Mouse (Mus musculus) MEL (cell line): ENCODE data around the gene Fam196a. TPM values are rescaled to one million over a fixed set of nuclear protein-coding genes. Genes with fewer than 3 reads are reported as not detected.

Experiments used
- DNase-seq: peaks from one replicate; pipeline ENCODE4 v3.0.0; 2011; ENCODE audit warnings: low read depth, low spot score
- H3K27ac ChIP-seq: 2 replicates; pipeline ENCODE4 v1.5.1; 2012; ENCODE audit warnings: low read depth, mild to moderate bottlenecking, control low read depth, low read length, moderate library complexity; ENCODE audit not compliant: control insufficient read depth
- H3K27me3 ChIP-seq, 2 experiments: fragments of 150-350 bp in 1 of 2; sonication (generic) in 1 of 2; 2 replicates each; pipeline ENCODE4 v1.6.1; 2012; ENCODE audit warnings: low read length in 2 of 2, mild to moderate bottlenecking in 2 of 2, improper control_type of control experiment in 1 of 2, moderate library complexity in 1 of 2; ENCODE audit not compliant: insufficient read depth in 2 of 2, control insufficient read depth in 1 of 2
- H3K36me3 ChIP-seq, 2 experiments: 2 replicates each; pipeline ENCODE4 v1.6.1; 2012 to 2014; ENCODE audit warnings: low read length in 2 of 2, improper control_type of control experiment in 1 of 2, inconsistent platforms in 1 of 2, mild to moderate bottlenecking in 1 of 2; ENCODE audit not compliant: insufficient read depth in 2 of 2, control insufficient read depth in 1 of 2
- H3K4me1 ChIP-seq, 2 experiments: fragments of 150-350 bp in 1 of 2; sonication (generic) in 1 of 2; 2 replicates each; pipeline ENCODE4 v1.6.1; 2012; ENCODE audit warnings: low read length in 2 of 2, improper control_type of control experiment in 1 of 2, mild to moderate bottlenecking in 1 of 2; ENCODE audit not compliant: insufficient read depth in 2 of 2, control insufficient read depth in 1 of 2
- H3K4me3 ChIP-seq, 2 experiments: fragments of 150-350 bp in 1 of 2; sonication (generic) in 1 of 2; 2 replicates each; pipeline ENCODE4 v1.5.1; 2012; ENCODE audit warnings: low read depth in 2 of 2, low read length in 2 of 2, mild to moderate bottlenecking in 2 of 2, moderate library complexity in 2 of 2, control low read depth in 1 of 2, improper control_type of control experiment in 1 of 2; ENCODE audit not compliant: control insufficient read depth in 1 of 2, insufficient read depth in 1 of 2
- H3K79me2 ChIP-seq: 2 replicates; pipeline ENCODE4 v1.6.1; 2012; ENCODE audit warnings: mild to moderate bottlenecking, low read length, moderate library complexity; ENCODE audit not compliant: control insufficient read depth, poor library complexity, insufficient read depth
- H3K9ac ChIP-seq: 2 replicates; pipeline ENCODE4 v1.6.1; 2012; ENCODE audit warnings: low read depth, mild to moderate bottlenecking, control low read depth, low read length, moderate library complexity; ENCODE audit not compliant: control insufficient read depth, poor library complexity, severe bottlenecking
- H3K9me3 ChIP-seq: fragments of 150-350 bp; sonication (generic); replicated peaks from 2 replicates; pipeline ENCODE4 v1.6.1; 2012; ENCODE audit warnings: mild to moderate bottlenecking, low read length, improper control_type of control experiment, moderate library complexity; ENCODE audit not compliant: insufficient read depth
- CHD1 ChIP-seq: IDR thresholded peaks from 2 replicates; pipeline ENCODE4 v1.6.1; 2012; ENCODE audit warnings: low read depth, mild to moderate bottlenecking, inconsistent platforms, low read length, improper control_type of control experiment
- CTCF ChIP-seq, 3 experiments: IDR thresholded peaks in 2 of 3; conservative IDR thresholded peaks in 1 of 3; 2 replicates each; pipeline ENCODE4 v1.5.1; 2011 to 2012; ENCODE audit warnings: low read length in 3 of 3, low read depth in 2 of 3, mild to moderate bottlenecking in 2 of 3, improper control_type of control experiment in 1 of 3, inconsistent platforms in 1 of 3, mixed read lengths in 1 of 3, moderate library complexity in 1 of 3; ENCODE audit not compliant: control insufficient read depth in 1 of 3, insufficient read depth in 1 of 3, poor library complexity in 1 of 3, severe bottlenecking in 1 of 3
- E2F4 ChIP-seq: IDR thresholded peaks from 2 replicates; pipeline ENCODE4 v1.6.1; 2011; ENCODE audit warnings: low read depth, low read length, improper control_type of control experiment, borderline replicate concordance
- GABPA ChIP-seq: IDR thresholded peaks from 2 replicates; pipeline ENCODE4 v1.6.1; 2012; ENCODE audit warnings: low read depth, mild to moderate bottlenecking, inconsistent platforms, low read length, improper control_type of control experiment, moderate library complexity
- HCFC1 ChIP-seq: IDR thresholded peaks from 2 replicates; pipeline ENCODE4 v1.6.1; 2012; ENCODE audit warnings: low read depth, mild to moderate bottlenecking, inconsistent platforms, low read length, improper control_type of control experiment, moderate library complexity
- JUND ChIP-seq: IDR thresholded peaks from 2 replicates; pipeline ENCODE4 v1.6.1; 2011; ENCODE audit warnings: low read depth, mild to moderate bottlenecking, improper control_type of control experiment, low read length
- MAFK ChIP-seq: IDR thresholded peaks from 2 replicates; pipeline ENCODE4 v1.6.1; 2011; ENCODE audit warnings: low read depth, mild to moderate bottlenecking, low read length, improper control_type of control experiment, borderline replicate concordance
- MAX ChIP-seq: IDR thresholded peaks from 2 replicates; pipeline ENCODE4 v1.6.1; 2011; ENCODE audit warnings: low read length, improper control_type of control experiment
- MEF2A ChIP-seq: IDR thresholded peaks from 2 replicates; pipeline ENCODE4 v1.6.1; 2014; ENCODE audit warnings: low read depth, mild to moderate bottlenecking, inconsistent platforms, low read length, improper control_type of control experiment; ENCODE audit not compliant: poor library complexity, insufficient replicate concordance, severe bottlenecking; ENCODE audit errors: extremely low read depth
- MYC ChIP-seq: IDR thresholded peaks from 2 replicates; pipeline ENCODE4 v1.6.1; 2011; ENCODE audit warnings: low read depth, mild to moderate bottlenecking, low read length, improper control_type of control experiment, moderate library complexity
- POLR2A ChIP-seq, 2 experiments: IDR thresholded peaks; 2 replicates each; pipeline ENCODE4 v1.6.1; 2011 to 2012; ENCODE audit warnings: low read length in 2 of 2, mild to moderate bottlenecking in 2 of 2, control low read depth in 1 of 2, improper control_type of control experiment in 1 of 2, low read depth in 1 of 2, moderate library complexity in 1 of 2; ENCODE audit not compliant: control insufficient read depth in 1 of 2, insufficient read depth in 1 of 2, poor library complexity in 1 of 2
- POLR2AphosphoS5 ChIP-seq: IDR thresholded peaks from 2 replicates; pipeline ENCODE4 v1.6.1; 2012; ENCODE audit warnings: low read depth, borderline replicate concordance, mild to moderate bottlenecking, inconsistent platforms, low read length, moderate library complexity, mixed read lengths
- RAD21 ChIP-seq: IDR thresholded peaks from 2 replicates; pipeline ENCODE4 v1.6.1; 2011; ENCODE audit warnings: mild to moderate bottlenecking, low read depth, low read length, improper control_type of control experiment
- RCOR1 ChIP-seq: IDR thresholded peaks from 2 replicates; pipeline ENCODE4 v1.6.1; 2012; ENCODE audit warnings: low read depth, mild to moderate bottlenecking, inconsistent platforms, low read length, improper control_type of control experiment
- TAL1 ChIP-seq: IDR thresholded peaks from 2 replicates; pipeline ENCODE4 v1.6.1; 2012; ENCODE audit warnings: mild to moderate bottlenecking, inconsistent platforms, low read length, moderate library complexity, mixed read lengths
- TBP ChIP-seq: IDR thresholded peaks from 2 replicates; pipeline ENCODE4 v1.8.0; 2011; ENCODE audit warnings: low read depth, low read length, improper control_type of control experiment
- TCF12 ChIP-seq: IDR thresholded peaks from 2 replicates; pipeline ENCODE4 v1.6.1; 2014; ENCODE audit warnings: low read depth, mild to moderate bottlenecking, inconsistent platforms, low read length, improper control_type of control experiment, moderate library complexity
- UBTF ChIP-seq: IDR thresholded peaks from 2 replicates; pipeline ENCODE4 v1.6.1; 2012; ENCODE audit warnings: low read depth, mild to moderate bottlenecking, inconsistent platforms, low read length, improper control_type of control experiment, moderate library complexity, borderline replicate concordance; ENCODE audit not compliant: insufficient read depth
- USF1 ChIP-seq: IDR thresholded peaks from 2 replicates; pipeline ENCODE4 v1.6.1; 2014; ENCODE audit warnings: low read depth, mild to moderate bottlenecking, inconsistent platforms, low read length, improper control_type of control experiment, moderate library complexity
- ZC3H11A ChIP-seq: IDR thresholded peaks from 2 replicates; pipeline ENCODE4 v1.6.1; 2012; ENCODE audit warnings: low read depth, mild to moderate bottlenecking, inconsistent platforms, low read length, improper control_type of control experiment
- ZKSCAN1 ChIP-seq: IDR thresholded peaks from 2 replicates; pipeline ENCODE4 v1.6.1; 2012; ENCODE audit warnings: low read depth, mild to moderate bottlenecking, inconsistent platforms, low read length, improper control_type of control experiment, moderate library complexity
- ZMIZ1 ChIP-seq: IDR thresholded peaks from 2 replicates; pipeline ENCODE4 v1.6.1; 2012; ENCODE audit warnings: low read depth, mild to moderate bottlenecking, inconsistent platforms, low read length, improper control_type of control experiment, moderate library complexity
- polyA plus RNA-seq, 2 experiments: library from polyadenylated mRNA; stranded (reverse) in 1 of 2; unstranded in 1 of 2; fragments of >175 nt in 1 of 2; fragments of >200 nt in 1 of 2; gene quantifications; 2 replicates each; pipeline versions ENCODE4 v1.2.1 to v1.2.4; 2012; ENCODE audit warnings: low replicate concordance in 2 of 2, low read depth in 1 of 2; ENCODE audit not compliant: insufficient read length in 2 of 2, insufficient read depth in 1 of 2, missing spikeins in 1 of 2
- total RNA-seq: library from RNA; depleted of rRNA; stranded (reverse); fragments of 300-350 nt; gene quantifications from 2 replicates; pipeline ENCODE4 v1.2.3, GENCODE M21; 2012

Fam196a gene
- total and polyA plus RNA-seq, 3 experiments: not detected

DNA sequence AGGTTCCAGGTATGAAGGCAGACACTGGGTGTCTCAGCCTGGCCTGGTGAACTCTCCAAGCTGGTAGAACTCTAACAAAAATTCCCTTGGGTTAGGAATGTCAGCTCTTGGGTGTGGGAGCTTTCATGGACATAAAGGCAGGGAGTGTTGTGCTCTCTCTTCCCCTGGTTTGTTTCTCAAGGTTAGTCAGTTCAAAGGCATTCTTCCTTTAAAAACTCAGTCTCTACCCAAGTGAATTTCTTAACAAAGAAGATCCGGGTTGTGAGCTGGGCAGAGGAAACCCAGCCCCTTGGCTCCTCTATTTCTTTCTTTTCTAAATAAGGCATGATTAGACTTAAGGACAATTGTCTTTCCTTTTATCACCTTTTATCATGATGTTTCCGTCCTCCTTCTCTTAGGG is 6.3 kb downstream of the Fam196a start:
- no peaks in the 10 kb centered on the region for H3K27me3 ChIP-seq
- H3K9ac ChIP-seq: no peak overlapping the region
- TF ChIP-seq CTCF (IDR thresholded peaks at IDR 0.05 in 2 of 3, conservative IDR thresholded peaks at IDR 0.05 in 1 of 3; ENCODE audit: control insufficient read depth in 1 of 3, insufficient read depth in 1 of 3, low read depth in 2 of 3, low read length in 3 of 3, poor library complexity in 1 of 3, severe bottlenecking in 1 of 3) (no peak), MYC (no peak), TCF12 (no peak), HCFC1 (no peak), MEF2A (no peak), MAFK (no peak), MAX (no peak), TAL1 (no peak), RAD21 (no peak), CHD1 (no peak), GABPA (no peak), ZKSCAN1 (no peak), UBTF (no peak), TBP (no peak), USF1 (no peak)
- H3K9me3 ChIP-seq: no peaks in the 10 kb centered on the region
- no peaks in the 10 kb centered on the region for H3K36me3 ChIP-seq
- no peaks in the 10 kb centered on the region for H3K4me1 ChIP-seq
- H3K4me3 ChIP-seq: no peak overlapping the region
- no peak for DNase-seq
- no peak overlapping the region for H3K27ac ChIP-seq
- no peaks in the 10 kb centered on the region for H3K79me2 ChIP-seq

DNA sequence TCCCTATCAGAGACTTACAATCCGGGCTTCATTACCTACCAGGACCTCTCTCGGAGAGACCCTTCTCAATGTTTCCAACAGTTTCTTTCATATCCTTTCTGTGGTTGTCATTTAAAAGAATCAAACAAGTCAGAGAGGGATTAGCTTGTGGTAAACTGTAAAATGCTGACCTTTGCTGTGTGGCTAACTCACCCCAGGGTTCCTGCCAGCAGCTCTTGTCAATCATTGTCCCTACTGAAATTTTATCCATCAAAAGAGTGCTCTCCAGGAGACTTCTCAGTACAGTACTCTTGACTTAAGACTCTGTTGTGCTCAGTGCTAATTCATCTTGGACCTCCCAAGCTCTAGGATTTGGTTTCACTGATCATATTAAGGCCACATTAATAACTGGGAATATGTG is 36.2 kb downstream of the Fam196a start:
- no peaks in the 10 kb centered on the region for H3K9me3 ChIP-seq
- no peak for DNase-seq

More for the DNA sequence above, 36.2 kb downstream of the Fam196a start:
- Histone ChIP-seq H3K4me1 (no peaks in the 10 kb centered on the region), H3K9ac (no peak overlapping the region), H3K4me3 (no peak overlapping the region), H3K27me3 (no peaks in the 10 kb centered on the region), H3K79me2 (no peaks in the 10 kb centered on the region), H3K36me3 (no peaks in the 10 kb centered on the region), H3K27ac (no peak overlapping the region)
- TF ChIP-seq POLR2AphosphoS5 (no peak), JUND (no peak), ZC3H11A (no peak), RCOR1 (no peak), E2F4 (no peak), ZMIZ1 (no peak), TBP (no peak), POLR2A (IDR thresholded peaks at IDR 0.05; ENCODE audit: control insufficient read depth in 1 of 2, insufficient read depth in 1 of 2, low read depth in 1 of 2, low read length in 2 of 2, poor library complexity in 1 of 2) (no peak), ZKSCAN1 (no peak), CTCF (IDR thresholded peaks at IDR 0.05 in 2 of 3, conservative IDR thresholded peaks at IDR 0.05 in 1 of 3; ENCODE audit: control insufficient read depth in 1 of 3, insufficient read depth in 1 of 3, low read depth in 2 of 3, low read length in 3 of 3, poor library complexity in 1 of 3, severe bottlenecking in 1 of 3) (no peak), MAFK (no peak)
